Mouse (Mus musculus) MEL (cell line): ENCODE results near the gene Tspan2. TPM values are rescaled to one million over a fixed set of nuclear protein-coding genes. Genes with fewer than 3 reads are reported as not detected.

Source experiments
- DNase-seq: peaks from one replicate; pipeline ENCODE4 v3.0.0; 2011; ENCODE audit warnings: low read depth, low spot score
- H3K27ac ChIP-seq: 2 replicates; pipeline ENCODE4 v1.5.1; 2012; ENCODE audit warnings: low read depth, mild to moderate bottlenecking, control low read depth, low read length, moderate library complexity; ENCODE audit not compliant: control insufficient read depth
- H3K27me3 ChIP-seq, 2 experiments: fragments of 150-350 bp in 1 of 2; sonication (generic) in 1 of 2; 2 replicates each; pipeline ENCODE4 v1.6.1; 2012; ENCODE audit warnings: low read length in 2 of 2, mild to moderate bottlenecking in 2 of 2, improper control_type of control experiment in 1 of 2, moderate library complexity in 1 of 2; ENCODE audit not compliant: insufficient read depth in 2 of 2, control insufficient read depth in 1 of 2
- H3K36me3 ChIP-seq, 2 experiments: 2 replicates each; pipeline ENCODE4 v1.6.1; 2012 to 2014; ENCODE audit warnings: low read length in 2 of 2, improper control_type of control experiment in 1 of 2, inconsistent platforms in 1 of 2, mild to moderate bottlenecking in 1 of 2; ENCODE audit not compliant: insufficient read depth in 2 of 2, control insufficient read depth in 1 of 2
- H3K4me1 ChIP-seq, 2 experiments: fragments of 150-350 bp in 1 of 2; sonication (generic) in 1 of 2; 2 replicates each; pipeline ENCODE4 v1.6.1; 2012; ENCODE audit warnings: low read length in 2 of 2, improper control_type of control experiment in 1 of 2, mild to moderate bottlenecking in 1 of 2; ENCODE audit not compliant: insufficient read depth in 2 of 2, control insufficient read depth in 1 of 2
- H3K4me3 ChIP-seq, 2 experiments: fragments of 150-350 bp in 1 of 2; sonication (generic) in 1 of 2; 2 replicates each; pipeline ENCODE4 v1.5.1; 2012; ENCODE audit warnings: low read depth in 2 of 2, low read length in 2 of 2, mild to moderate bottlenecking in 2 of 2, moderate library complexity in 2 of 2, control low read depth in 1 of 2, improper control_type of control experiment in 1 of 2; ENCODE audit not compliant: control insufficient read depth in 1 of 2, insufficient read depth in 1 of 2
- H3K79me2 ChIP-seq: 2 replicates; pipeline ENCODE4 v1.6.1; 2012; ENCODE audit warnings: mild to moderate bottlenecking, low read length, moderate library complexity; ENCODE audit not compliant: control insufficient read depth, poor library complexity, insufficient read depth
- H3K9ac ChIP-seq: 2 replicates; pipeline ENCODE4 v1.6.1; 2012; ENCODE audit warnings: low read depth, mild to moderate bottlenecking, control low read depth, low read length, moderate library complexity; ENCODE audit not compliant: control insufficient read depth, poor library complexity, severe bottlenecking
- H3K9me3 ChIP-seq: fragments of 150-350 bp; sonication (generic); replicated peaks from 2 replicates; pipeline ENCODE4 v1.6.1; 2012; ENCODE audit warnings: mild to moderate bottlenecking, low read length, improper control_type of control experiment, moderate library complexity; ENCODE audit not compliant: insufficient read depth
- CHD1 ChIP-seq: IDR thresholded peaks from 2 replicates; pipeline ENCODE4 v1.6.1; 2012; ENCODE audit warnings: low read depth, mild to moderate bottlenecking, inconsistent platforms, low read length, improper control_type of control experiment
- CTCF ChIP-seq, 3 experiments: IDR thresholded peaks in 2 of 3; conservative IDR thresholded peaks in 1 of 3; 2 replicates each; pipeline ENCODE4 v1.5.1; 2011 to 2012; ENCODE audit warnings: low read length in 3 of 3, low read depth in 2 of 3, mild to moderate bottlenecking in 2 of 3, improper control_type of control experiment in 1 of 3, inconsistent platforms in 1 of 3, mixed read lengths in 1 of 3, moderate library complexity in 1 of 3; ENCODE audit not compliant: control insufficient read depth in 1 of 3, insufficient read depth in 1 of 3, poor library complexity in 1 of 3, severe bottlenecking in 1 of 3
- E2F4 ChIP-seq: IDR thresholded peaks from 2 replicates; pipeline ENCODE4 v1.6.1; 2011; ENCODE audit warnings: low read depth, low read length, improper control_type of control experiment, borderline replicate concordance
- ETS1 ChIP-seq: IDR thresholded peaks from 2 replicates; pipeline ENCODE4 v1.6.1; 2012; ENCODE audit warnings: low read depth, mild to moderate bottlenecking, inconsistent platforms, low read length, improper control_type of control experiment, moderate library complexity
- GABPA ChIP-seq: IDR thresholded peaks from 2 replicates; pipeline ENCODE4 v1.6.1; 2012; ENCODE audit warnings: low read depth, mild to moderate bottlenecking, inconsistent platforms, low read length, improper control_type of control experiment, moderate library complexity
- GATA1 ChIP-seq: IDR thresholded peaks from 2 replicates; pipeline ENCODE4 v1.6.1; 2011; ENCODE audit warnings: low read depth, low read length, improper control_type of control experiment
- MAX ChIP-seq: IDR thresholded peaks from 2 replicates; pipeline ENCODE4 v1.6.1; 2011; ENCODE audit warnings: low read length, improper control_type of control experiment
- MEF2A ChIP-seq: IDR thresholded peaks from 2 replicates; pipeline ENCODE4 v1.6.1; 2014; ENCODE audit warnings: low read depth, mild to moderate bottlenecking, inconsistent platforms, low read length, improper control_type of control experiment; ENCODE audit not compliant: poor library complexity, insufficient replicate concordance, severe bottlenecking; ENCODE audit errors: extremely low read depth
- MXI1 ChIP-seq: IDR thresholded peaks from 2 replicates; pipeline ENCODE4 v1.6.1; 2011; ENCODE audit warnings: mild to moderate bottlenecking, low read depth, low read length, improper control_type of control experiment
- MYC ChIP-seq: IDR thresholded peaks from 2 replicates; pipeline ENCODE4 v1.6.1; 2011; ENCODE audit warnings: low read depth, mild to moderate bottlenecking, low read length, improper control_type of control experiment, moderate library complexity
- NELFE ChIP-seq: IDR thresholded peaks from 2 replicates; pipeline ENCODE4 v1.6.1; 2011; ENCODE audit warnings: low read depth, low read length, improper control_type of control experiment
- NRF1 ChIP-seq: IDR thresholded peaks from 2 replicates; pipeline ENCODE4 v1.6.1; 2014; ENCODE audit warnings: low read depth, mild to moderate bottlenecking, inconsistent platforms, low read length, improper control_type of control experiment, moderate library complexity; ENCODE audit not compliant: poor library complexity, insufficient read depth, severe bottlenecking
- POLR2AphosphoS5 ChIP-seq: IDR thresholded peaks from 2 replicates; pipeline ENCODE4 v1.6.1; 2012; ENCODE audit warnings: low read depth, borderline replicate concordance, mild to moderate bottlenecking, inconsistent platforms, low read length, moderate library complexity, mixed read lengths
- RAD21 ChIP-seq: IDR thresholded peaks from 2 replicates; pipeline ENCODE4 v1.6.1; 2011; ENCODE audit warnings: mild to moderate bottlenecking, low read depth, low read length, improper control_type of control experiment
- SIN3A ChIP-seq: IDR thresholded peaks from 2 replicates; pipeline ENCODE4 v1.6.1; 2012; ENCODE audit warnings: low read length, improper control_type of control experiment, inconsistent platforms
- SMC3 ChIP-seq: IDR thresholded peaks from 2 replicates; pipeline ENCODE4 v1.6.1; 2011; ENCODE audit warnings: low read depth, low read length, improper control_type of control experiment
- UBTF ChIP-seq: IDR thresholded peaks from 2 replicates; pipeline ENCODE4 v1.6.1; 2012; ENCODE audit warnings: low read depth, mild to moderate bottlenecking, inconsistent platforms, low read length, improper control_type of control experiment, moderate library complexity, borderline replicate concordance; ENCODE audit not compliant: insufficient read depth
- USF2 ChIP-seq, 2 experiments: IDR thresholded peaks; 2 replicates each; pipeline ENCODE4 v1.6.1; 2011 to 2012; ENCODE audit warnings: improper control_type of control experiment in 2 of 2, low read length in 2 of 2, borderline replicate concordance in 1 of 2, inconsistent platforms in 1 of 2, low read depth in 1 of 2, mild to moderate bottlenecking in 1 of 2; ENCODE audit not compliant: insufficient read depth in 1 of 2
- ZC3H11A ChIP-seq: IDR thresholded peaks from 2 replicates; pipeline ENCODE4 v1.6.1; 2012; ENCODE audit warnings: low read depth, mild to moderate bottlenecking, inconsistent platforms, low read length, improper control_type of control experiment
- ZKSCAN1 ChIP-seq: IDR thresholded peaks from 2 replicates; pipeline ENCODE4 v1.6.1; 2012; ENCODE audit warnings: low read depth, mild to moderate bottlenecking, inconsistent platforms, low read length, improper control_type of control experiment, moderate library complexity
- ZMIZ1 ChIP-seq: IDR thresholded peaks from 2 replicates; pipeline ENCODE4 v1.6.1; 2012; ENCODE audit warnings: low read depth, mild to moderate bottlenecking, inconsistent platforms, low read length, improper control_type of control experiment, moderate library complexity
- polyA plus RNA-seq, 2 experiments: library from polyadenylated mRNA; stranded (reverse) in 1 of 2; unstranded in 1 of 2; fragments of >175 nt in 1 of 2; fragments of >200 nt in 1 of 2; gene quantifications; 2 replicates each; pipeline versions ENCODE4 v1.2.1 to v1.2.4; 2012; ENCODE audit warnings: low replicate concordance in 2 of 2, low read depth in 1 of 2; ENCODE audit not compliant: insufficient read length in 2 of 2, insufficient read depth in 1 of 2, missing spikeins in 1 of 2
- total RNA-seq: library from RNA; depleted of rRNA; stranded (reverse); fragments of 300-350 nt; gene quantifications from 2 replicates; pipeline ENCODE4 v1.2.3, GENCODE M21; 2012

The Tspan2 gene
- total and polyA plus RNA-seq, 3 experiments: not detected

DNA sequence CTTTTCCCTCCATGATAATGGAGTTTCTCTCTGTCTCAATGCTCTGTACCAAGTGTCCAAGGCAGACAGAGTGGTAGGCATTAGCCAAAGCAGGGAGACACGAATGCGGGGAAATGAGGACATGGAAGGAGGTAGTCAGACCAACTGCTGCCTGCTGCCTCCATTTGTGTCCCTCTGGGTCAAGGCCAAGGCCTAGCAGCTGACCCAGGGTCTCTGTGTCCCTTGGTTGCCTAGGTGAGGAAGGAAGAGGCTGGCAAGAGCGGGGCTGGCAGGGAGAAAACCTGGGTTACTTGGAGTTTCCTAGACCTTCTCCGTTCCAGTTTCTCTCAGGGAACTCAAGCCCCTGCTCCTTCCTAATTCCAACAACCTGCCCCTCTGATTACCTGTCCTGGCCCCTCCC lies 17.7 kb downstream of the Tspan2 start:
- Histone ChIP-seq H3K36me3 (no peaks in the 10 kb centered on the region), H3K9ac (no peak overlapping the region), H3K27me3 (no peaks in the 10 kb centered on the region), H3K27ac (no peak overlapping the region), H3K79me2 (no peaks in the 10 kb centered on the region), H3K4me1 (no peaks in the 10 kb centered on the region), H3K9me3 (no peaks in the 10 kb centered on the region), H3K4me3 (no peak overlapping the region)
- no peak for DNase-seq
- TF ChIP-seq SIN3A: no peak
- TF ChIP-seq MEF2A: no peak
- TF ChIP-seq MXI1: no peak
- no peak for TF ChIP-seq ZMIZ1
- no peak for TF ChIP-seq GABPA
- no peak for TF ChIP-seq CHD1
- no peak for TF ChIP-seq ETS1
- TF ChIP-seq GATA1: no peak
- TF ChIP-seq UBTF: no peak
- no peak for TF ChIP-seq POLR2AphosphoS5
- no peak for TF ChIP-seq MYC
- TF ChIP-seq CTCF (IDR thresholded peaks at IDR 0.05 in 2 of 3, conservative IDR thresholded peaks at IDR 0.05 in 1 of 3; ENCODE audit: control insufficient read depth in 1 of 3, insufficient read depth in 1 of 3, low read depth in 2 of 3, low read length in 3 of 3, poor library complexity in 1 of 3, severe bottlenecking in 1 of 3): no peak
- no peak for TF ChIP-seq ZKSCAN1
- no peak for TF ChIP-seq RAD21
- no peak for TF ChIP-seq USF2 (IDR thresholded peaks at IDR 0.05; ENCODE audit: borderline replicate concordance in 1 of 2, insufficient read depth in 1 of 2, low read depth in 1 of 2, low read length in 2 of 2)
- no peak for TF ChIP-seq E2F4
- no peak for TF ChIP-seq NELFE
- TF ChIP-seq NRF1: no peak
- TF ChIP-seq, all 39 proteins: peak for 0

DNA sequence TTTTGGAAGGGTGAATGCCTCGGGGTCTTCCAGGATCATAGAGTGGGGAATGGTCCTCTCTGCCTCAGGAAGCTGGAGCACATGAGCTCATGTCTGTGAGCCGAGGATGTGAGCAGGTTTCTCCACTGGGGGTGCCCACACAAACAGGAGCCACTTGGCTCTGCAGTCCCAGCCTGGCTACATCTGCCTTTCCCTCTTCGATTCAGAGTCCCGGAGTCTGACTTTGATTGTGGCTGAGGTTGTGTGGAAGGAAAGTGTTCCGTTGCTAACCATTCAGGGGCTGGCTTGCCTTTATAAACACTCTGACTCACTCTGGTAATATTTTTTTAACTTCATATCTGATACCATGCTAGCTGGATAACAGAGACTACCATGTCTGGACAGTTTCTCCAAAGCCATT lies 18.1 kb downstream of the Tspan2 start:
- TF ChIP-seq SMC3 (no peak), ZMIZ1 (no peak), SIN3A (no peak), ZC3H11A (no peak), MAX (no peak)
- H3K4me1 ChIP-seq: no peaks in the 10 kb centered on the region
- H3K27me3 ChIP-seq: no peaks in the 10 kb centered on the region
- H3K79me2 ChIP-seq: no peaks in the 10 kb centered on the region
- DNase-seq: no peak
- no peak overlapping the region for H3K27ac ChIP-seq
- H3K4me3 ChIP-seq: no peak overlapping the region
- H3K36me3 ChIP-seq: no peaks in the 10 kb centered on the region
- H3K9ac ChIP-seq: no peak overlapping the region
- no peaks in the 10 kb centered on the region for H3K9me3 ChIP-seq
